Mouse (Mus musculus): ENCODE measurements around the gene Vav1. TPM values are rescaled to one million over a fixed set of nuclear protein-coding genes. Genes with fewer than 3 reads are reported as not detected.
A peak's percentile ranks its signal among the peaks of the same experiment; 100 is the strongest.

Vav1 gene
- polyA plus RNA-seq, 1 experiment from 2014 or later, result 3.9 TPM

DNA sequence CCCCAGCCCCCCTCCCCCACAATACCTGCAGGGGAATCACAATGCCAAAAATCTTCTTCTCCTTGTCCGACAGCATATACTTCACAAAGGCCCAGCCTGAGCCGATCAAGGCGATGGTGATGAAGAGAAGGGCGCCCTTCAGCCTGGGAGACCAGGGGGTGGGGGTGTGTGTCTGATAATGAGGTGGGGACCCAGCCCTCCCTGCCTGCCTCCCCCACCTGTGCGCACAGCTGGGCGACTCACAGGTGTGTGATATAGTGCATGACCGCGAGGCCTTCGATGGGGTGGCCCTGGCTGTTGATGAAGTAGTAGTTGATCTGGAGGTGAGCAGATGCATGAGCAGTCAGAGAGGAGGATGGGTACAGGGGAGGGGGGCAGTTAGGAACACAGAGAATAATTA lies 41.7 kb upstream of the Vav1 start:
- no peak overlapping the region for H3K9ac ChIP-seq (ENCODE audit: low read length)

GRCm38 (mm10) chr17:57243650-57244370 lies 35.1 kb upstream of the Vav1 start:
- 61% methylated on average over 10 of the region's 10 CpGs for WGBS
- no peaks in the 10 kb centered on the region for H3K27me3 ChIP-seq (ENCODE audit: control insufficient read depth, insufficient read depth, low read depth, low read length)
- H3K9me3 ChIP-seq (ENCODE audit: control insufficient read depth, low read length), result no peaks in the 10 kb centered on the region
- no peak overlapping the region for H3K4me3 ChIP-seq (ENCODE audit: low read length)
- peaks cover 16% of the 10 kb centered on the region for H3K36me3 ChIP-seq (ENCODE audit: control insufficient read depth, insufficient read depth, low read length)
- no peak overlapping the region for H3K9ac ChIP-seq (ENCODE audit: low read length)
- no peak overlapping the region for H3K4me2 ChIP-seq (ENCODE audit: low read depth, low read length)
- ATAC-seq (ENCODE audit: low read depth), result no peak
- no peak overlapping the region for H3K27ac ChIP-seq (ENCODE audit: low read length)
- peaks cover 11% of the 10 kb centered on the region for H3K4me1 ChIP-seq (replicated peaks; ENCODE audit: control insufficient read depth, insufficient read depth, low read length)

More for the DNA sequence above, 41.7 kb upstream of the Vav1 start:
- H3K4me1 ChIP-seq (replicated peaks; ENCODE audit: control insufficient read depth, insufficient read depth, low read length), result no peaks in the 10 kb centered on the region
- peaks cover 29% of the 10 kb centered on the region for H3K36me3 ChIP-seq (ENCODE audit: control insufficient read depth, insufficient read depth, low read length)
- H3K4me3 ChIP-seq (ENCODE audit: low read length), result no peak overlapping the region
- 91% methylated on average over 9 of the region's 9 CpGs for WGBS
- no peaks in the 10 kb centered on the region for H3K27me3 ChIP-seq (ENCODE audit: control insufficient read depth, insufficient read depth, low read depth, low read length)
- H3K4me2 ChIP-seq (ENCODE audit: low read depth, low read length), result no peak overlapping the region
- no peak overlapping the region for H3K27ac ChIP-seq (ENCODE audit: low read length)
- H3K9me3 ChIP-seq (ENCODE audit: control insufficient read depth, low read length), result no peaks in the 10 kb centered on the region
- ATAC-seq (ENCODE audit: low read depth), result no peak

DNA sequence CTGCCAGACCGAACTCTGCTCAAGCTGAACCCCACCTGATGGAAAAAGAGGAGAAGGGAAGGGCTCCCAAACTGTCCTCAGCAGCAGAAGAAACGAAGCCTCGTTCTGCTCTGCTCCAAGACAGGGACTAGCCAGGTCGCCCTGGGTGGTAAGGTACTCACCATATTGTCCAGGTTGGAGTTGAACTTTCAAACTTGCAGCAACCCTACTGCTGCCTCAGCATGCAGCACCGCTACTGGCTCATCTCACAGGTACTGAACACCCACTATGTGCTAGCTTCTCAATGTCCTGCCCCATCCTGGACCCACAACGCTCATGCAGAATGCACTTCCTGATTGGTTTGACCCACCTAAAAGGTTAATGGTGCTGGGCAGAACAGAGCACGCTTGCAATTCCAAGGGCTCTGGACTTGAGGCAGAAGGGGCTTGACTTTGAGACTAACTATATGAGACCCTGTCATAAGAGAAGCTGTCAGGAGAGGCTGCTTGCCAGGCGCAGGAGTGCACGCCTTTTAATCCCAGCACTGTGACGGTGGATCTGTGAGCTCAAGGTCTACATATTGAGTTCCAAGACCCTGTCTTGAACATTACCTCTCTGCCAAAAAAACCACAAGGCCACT lies 33.5 kb upstream of the Vav1 start:
- peaks cover 14% of the 10 kb centered on the region for H3K4me1 ChIP-seq (replicated peaks; ENCODE audit: control insufficient read depth, insufficient read depth, low read length)
- peaks cover 16% of the 10 kb centered on the region for H3K36me3 ChIP-seq (ENCODE audit: control insufficient read depth, insufficient read depth, low read length)
- no peaks in the 10 kb centered on the region for H3K27me3 ChIP-seq (ENCODE audit: control insufficient read depth, insufficient read depth, low read depth, low read length)
- no peak overlapping the region for H3K4me3 ChIP-seq (ENCODE audit: low read length)
- no peaks in the 10 kb centered on the region for H3K9me3 ChIP-seq (ENCODE audit: control insufficient read depth, low read length)
- no peak overlapping the region for H3K4me2 ChIP-seq (ENCODE audit: low read depth, low read length)
- ATAC-seq (ENCODE audit: low read depth), result no peak
- WGBS, result 87% methylated on average over 10 of the region's 10 CpGs
- H3K27ac ChIP-seq (ENCODE audit: low read length), result no peak overlapping the region
- H3K9ac ChIP-seq (ENCODE audit: low read length), result no peak overlapping the region

DNA sequence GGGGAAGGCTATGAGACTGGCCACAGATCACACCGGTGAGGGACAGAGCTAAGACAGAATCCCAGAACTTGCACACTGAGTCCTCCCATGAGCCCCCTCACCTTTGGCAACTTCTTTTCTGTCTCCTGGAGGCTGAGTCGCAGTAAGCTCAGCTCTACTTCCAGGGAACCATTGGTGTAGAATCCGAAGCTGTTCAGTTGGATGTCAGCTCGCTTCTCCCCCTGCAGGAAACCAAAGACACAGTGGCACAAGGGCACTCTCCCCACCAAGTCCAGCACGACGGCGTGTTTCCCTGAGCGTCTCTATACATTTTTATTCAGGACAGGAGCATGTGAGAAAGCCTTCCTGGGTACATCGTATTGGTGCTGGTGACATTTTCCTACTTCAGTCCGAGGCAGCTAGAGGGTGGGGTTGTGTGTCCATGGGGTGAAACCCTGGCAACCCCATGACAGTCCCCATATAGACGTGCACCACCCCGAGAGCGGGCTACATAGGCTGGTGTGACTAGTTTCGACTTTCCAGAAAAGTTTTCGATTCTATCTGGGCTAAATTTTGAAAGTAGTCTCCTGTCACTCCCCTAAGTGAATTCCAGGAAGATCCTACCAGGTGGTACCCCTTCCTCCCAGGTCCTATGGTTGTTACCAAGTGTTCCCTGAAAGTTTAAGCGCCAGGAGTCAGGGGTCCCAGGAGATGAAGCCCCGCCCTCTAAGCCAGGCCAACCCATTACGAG lies 32.1 kb upstream of the Vav1 start:
- H3K27ac ChIP-seq (ENCODE audit: low read length), result peak overlapping the region; percentile 93
- H3K4me2 ChIP-seq (ENCODE audit: low read depth, low read length), result peak overlapping the region; percentile 72
- peak overlapping the region; percentile 76 for H3K4me3 ChIP-seq (ENCODE audit: low read length)
- no peaks in the 10 kb centered on the region for H3K9me3 ChIP-seq (ENCODE audit: control insufficient read depth, low read length)
- WGBS, result 3% methylated on average over 18 of the region's 18 CpGs
- H3K9ac ChIP-seq (ENCODE audit: low read length), result peak overlapping the region; percentile 87
- no peaks in the 10 kb centered on the region for H3K27me3 ChIP-seq (ENCODE audit: control insufficient read depth, insufficient read depth, low read depth, low read length)
- H3K4me1 ChIP-seq (replicated peaks; ENCODE audit: control insufficient read depth, insufficient read depth, low read length), result peaks cover 20% of the 10 kb centered on the region
- peaks cover 11% of the 10 kb centered on the region for H3K36me3 ChIP-seq (ENCODE audit: control insufficient read depth, insufficient read depth, low read length)
- no peak for ATAC-seq (ENCODE audit: low read depth)

DNA sequence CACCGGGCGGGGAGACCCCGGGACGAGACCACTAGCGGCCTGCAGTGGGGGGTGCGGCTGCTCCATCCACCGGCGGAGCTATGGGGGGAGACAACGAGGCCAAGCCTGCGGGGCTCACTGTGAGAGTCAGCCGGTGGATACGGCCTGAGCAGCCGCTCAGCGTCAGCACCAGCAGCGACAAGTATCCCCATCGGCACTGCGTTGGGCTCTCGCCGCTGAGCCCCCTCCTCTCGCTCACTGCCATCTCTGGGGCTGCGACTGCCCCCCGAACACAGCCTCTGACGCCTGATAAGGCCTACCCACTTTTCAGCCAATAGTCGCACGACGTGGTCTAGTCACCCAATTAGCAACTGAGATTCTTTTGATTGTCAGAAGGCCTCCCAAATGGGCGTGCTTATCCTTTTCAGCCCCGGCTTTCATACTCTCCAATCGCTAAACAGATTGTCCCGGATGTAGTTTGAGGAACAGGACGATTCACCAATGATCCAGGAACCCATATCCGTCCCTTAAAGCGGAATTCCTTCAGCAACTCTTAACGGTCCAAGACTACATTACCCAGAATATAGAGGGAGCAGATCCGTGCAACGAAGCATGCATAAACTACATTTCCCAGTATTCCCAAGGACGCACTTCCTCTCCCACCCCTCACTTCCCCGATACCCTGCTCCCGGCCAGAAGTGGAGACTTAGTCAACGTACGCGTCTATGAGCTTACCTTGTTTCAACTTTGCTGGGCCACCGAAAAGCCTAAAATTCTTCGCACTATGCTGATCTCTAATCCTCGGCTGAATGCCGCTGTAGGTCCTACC lies 31.3 kb upstream of the Vav1 start:
- ATAC-seq (ENCODE audit: low read depth), result peak; percentile 90
- no peaks in the 10 kb centered on the region for H3K9me3 ChIP-seq (ENCODE audit: control insufficient read depth, low read length)
- WGBS, result under 1% methylated on average over 45 of the region's 46 CpGs
- peak overlapping the region; percentile 76 for H3K4me3 ChIP-seq (ENCODE audit: low read length)
- peaks cover 20% of the 10 kb centered on the region for H3K4me1 ChIP-seq (replicated peaks; ENCODE audit: control insufficient read depth, insufficient read depth, low read length)
- peak overlapping the region; percentile 95 for H3K27ac ChIP-seq (ENCODE audit: low read length)
- H3K9ac ChIP-seq (ENCODE audit: low read length), result peak overlapping the region; percentile 87
- peak overlapping the region; percentile 94 for H3K4me2 ChIP-seq (ENCODE audit: low read depth, low read length)
- H3K36me3 ChIP-seq (ENCODE audit: control insufficient read depth, insufficient read depth, low read length), result peaks cover 6% of the 10 kb centered on the region; the same call in 1 of the 2 replicates
- H3K27me3 ChIP-seq (ENCODE audit: control insufficient read depth, insufficient read depth, low read depth, low read length), result no peaks in the 10 kb centered on the region

DNA sequence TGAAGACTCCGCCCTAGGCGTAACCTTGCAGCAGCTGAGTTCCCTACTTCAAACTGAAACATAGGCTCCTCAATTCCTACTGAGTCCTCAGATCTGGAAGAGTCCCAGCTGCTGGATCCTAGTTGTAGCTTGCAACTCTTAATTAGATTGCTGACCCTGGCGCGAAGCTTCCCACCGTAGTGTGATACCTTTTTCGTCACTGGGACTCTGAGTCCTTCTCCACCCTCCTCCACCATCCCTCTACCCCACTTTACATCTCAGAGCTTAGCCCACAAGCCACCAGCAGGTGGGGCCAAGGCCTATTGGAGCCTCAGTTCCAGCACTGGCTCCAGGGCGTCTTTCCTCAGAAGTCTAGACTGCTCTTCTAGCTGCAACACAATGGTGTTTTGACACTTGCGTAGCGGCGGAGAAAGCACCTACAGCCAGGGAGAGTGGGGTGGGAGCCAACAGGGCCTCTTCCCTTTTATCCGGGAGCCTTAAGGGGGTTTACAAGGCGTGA lies 30.6 kb upstream of the Vav1 start, which contains the start of gene Gpr108:
Gene Gpr108, minus strand, starts transcription at position 246 of the 499 bp plus-strand sequence.
- WGBS, result under 1% methylated on average over 12 of the region's 12 CpGs
- peaks cover 20% of the 10 kb centered on the region for H3K4me1 ChIP-seq (replicated peaks; ENCODE audit: control insufficient read depth, insufficient read depth, low read length)
- peak; percentile 61 for ATAC-seq (ENCODE audit: low read depth)
- H3K9ac ChIP-seq (ENCODE audit: low read length), result peak within 1 kb of the TSS; percentile 87
- H3K27ac ChIP-seq (ENCODE audit: low read length), result peak within 1 kb of the TSS; percentile 95
- H3K4me3 ChIP-seq (ENCODE audit: low read length), result peak within 1 kb of the TSS; percentile 76
- H3K9me3 ChIP-seq (ENCODE audit: control insufficient read depth, low read length), result no peaks in the 10 kb centered on the region
- peak within 1 kb of the TSS; percentile 94 for H3K4me2 ChIP-seq (ENCODE audit: low read depth, low read length)
- peaks cover under 1% of the 10 kb centered on the region; the same call in 1 of the 2 replicates for H3K36me3 ChIP-seq (ENCODE audit: control insufficient read depth, insufficient read depth, low read length)
- no peaks in the 10 kb centered on the region for H3K27me3 ChIP-seq (ENCODE audit: control insufficient read depth, insufficient read depth, low read depth, low read length)

DNA sequence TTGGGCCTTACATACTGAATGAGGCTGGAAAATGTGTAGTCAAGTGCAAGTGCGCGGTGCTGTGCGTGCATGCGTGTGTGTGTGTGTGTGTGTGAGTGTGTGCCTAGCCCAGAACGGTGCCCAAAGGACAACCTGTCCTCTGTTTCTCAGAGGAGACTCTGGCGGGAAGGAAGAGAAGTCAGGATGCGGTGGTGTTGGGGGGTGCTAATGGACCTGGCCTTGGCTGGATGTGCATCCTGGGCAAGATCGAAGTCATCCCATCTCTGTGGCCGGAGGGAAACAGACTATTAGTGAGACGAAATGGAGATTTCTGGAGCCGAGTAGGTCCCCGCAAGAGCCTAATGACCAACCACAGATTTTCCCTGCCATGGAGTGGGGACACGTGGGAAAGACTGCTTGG lies 30.1 kb upstream of the Vav1 start:
- 8% methylated on average over 13 of the region's 13 CpGs for WGBS

DNA sequence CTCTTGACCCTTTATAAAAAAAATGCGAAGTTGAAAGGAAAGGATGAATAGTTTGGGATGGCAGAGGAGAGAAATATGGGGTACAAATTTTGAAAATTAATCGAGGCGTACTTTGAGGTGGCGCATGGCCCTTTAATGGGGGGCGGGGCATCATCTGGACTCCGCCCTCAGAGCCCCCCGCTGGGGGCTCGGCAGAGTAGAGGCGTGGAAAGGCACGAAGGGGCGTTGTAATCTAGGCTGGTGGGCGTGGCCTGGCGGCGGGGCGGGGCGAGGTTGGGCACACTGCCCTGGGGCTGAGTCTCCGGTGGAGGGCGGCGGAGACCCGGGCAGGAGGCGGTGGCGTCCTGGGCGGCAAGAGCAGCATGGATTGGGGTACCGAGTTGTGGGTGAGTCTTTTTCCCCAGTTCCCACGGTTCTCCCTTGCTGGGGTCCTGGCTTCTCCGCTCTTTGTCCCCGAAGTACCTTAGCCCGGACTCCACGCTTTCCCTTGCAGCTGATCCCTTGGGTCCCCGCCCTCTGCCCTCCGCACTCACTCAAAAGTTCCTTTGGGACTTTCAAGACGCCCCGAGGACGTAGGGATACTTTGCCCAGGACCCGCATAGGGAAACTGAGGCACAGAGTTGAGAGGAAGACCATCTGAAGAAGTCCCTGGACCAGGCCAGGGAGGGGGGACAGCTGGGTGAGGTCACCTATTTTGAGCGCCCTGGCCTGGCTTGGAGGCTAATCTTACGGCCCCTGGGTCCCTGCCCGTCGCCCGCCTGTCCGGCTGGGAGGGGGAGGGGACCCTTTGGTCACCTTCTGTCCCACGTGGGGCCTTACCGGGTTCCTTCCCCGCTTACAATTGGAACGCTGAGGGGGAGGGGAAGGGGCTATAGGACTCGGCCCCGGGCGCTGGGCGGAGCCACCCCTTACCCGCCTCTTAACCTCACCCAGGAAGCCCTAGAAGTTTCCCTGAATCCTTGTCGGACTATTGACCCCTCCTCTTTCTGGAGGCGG lies 29.4 kb upstream of the Vav1 start, which contains the start of gene Trip10:
Gene Trip10, plus strand, starts transcription at position 270 of the 996 bp plus-strand sequence.
- peaks cover 10% of the 10 kb centered on the region for H3K36me3 ChIP-seq (ENCODE audit: control insufficient read depth, insufficient read depth, low read length)
- WGBS, result under 1% methylated on average over 52 of the region's 52 CpGs
- peak; percentile 60 for ATAC-seq (ENCODE audit: low read depth)

More for the DNA sequence above, 30.1 kb upstream of the Vav1 start:
- peaks cover 3% of the 10 kb centered on the region; the same call in 1 of the 2 replicates for H3K36me3 ChIP-seq (ENCODE audit: control insufficient read depth, insufficient read depth, low read length)
- peak overlapping the region; percentile 57 for H3K9ac ChIP-seq (ENCODE audit: low read length)
- H3K27ac ChIP-seq (ENCODE audit: low read length), result peak overlapping the region; percentile 95
- H3K4me3 ChIP-seq (ENCODE audit: low read length), result peak overlapping the region; percentile 76
- no peak for ATAC-seq (ENCODE audit: low read depth)
- no peaks in the 10 kb centered on the region for H3K27me3 ChIP-seq (ENCODE audit: control insufficient read depth, insufficient read depth, low read depth, low read length)
- H3K9me3 ChIP-seq (ENCODE audit: control insufficient read depth, low read length), result no peaks in the 10 kb centered on the region
- peaks cover 20% of the 10 kb centered on the region for H3K4me1 ChIP-seq (replicated peaks; ENCODE audit: control insufficient read depth, insufficient read depth, low read length)
- H3K4me2 ChIP-seq (ENCODE audit: low read depth, low read length), result peak overlapping the region; percentile 94

More for the DNA sequence above, 29.4 kb upstream of the Vav1 start, which contains the start of gene Trip10:
- H3K27ac ChIP-seq (ENCODE audit: low read length), result peak within 1 kb of the TSS; percentile 95
- H3K4me2 ChIP-seq (ENCODE audit: low read depth, low read length), result peak within 1 kb of the TSS; percentile 94
- peak within 1 kb of the TSS; percentile 79 for H3K9ac ChIP-seq (ENCODE audit: low read length)
- no peaks in the 10 kb centered on the region for H3K27me3 ChIP-seq (ENCODE audit: control insufficient read depth, insufficient read depth, low read depth, low read length)
- H3K9me3 ChIP-seq (ENCODE audit: control insufficient read depth, low read length), result no peaks in the 10 kb centered on the region
- peaks cover 20% of the 10 kb centered on the region for H3K4me1 ChIP-seq (replicated peaks; ENCODE audit: control insufficient read depth, insufficient read depth, low read length)
- H3K4me3 ChIP-seq (ENCODE audit: low read length), result peak within 1 kb of the TSS; percentile 76
